Mouse (Mus musculus) olfactory bulb, adult 2 months (tissue): ENCODE results near the gene Adprhl2. TPM values are rescaled to one million over a fixed set of nuclear protein-coding genes. Genes with fewer than 3 reads are reported as not detected.

Experiments used
- H3K27ac ChIP-seq: fragments of 200-500 bp; 2 replicates; pipeline ENCODE4 v1.5.1; 2012; ENCODE audit warnings: low read depth, low read length; ENCODE audit not compliant: insufficient read depth
- H3K4me1 ChIP-seq: fragments of 200-500 bp; 2 replicates; pipeline ENCODE4 v1.6.1; 2012; ENCODE audit warnings: low read length; ENCODE audit not compliant: control insufficient read depth, insufficient read depth
- H3K4me3 ChIP-seq: fragments of 200-500 bp; 2 replicates; pipeline ENCODE4 v1.5.1; 2012; ENCODE audit warnings: mild to moderate bottlenecking, low read depth, low read length, moderate library complexity; ENCODE audit not compliant: insufficient read depth
- CTCF ChIP-seq: fragments of 200-500 bp; IDR thresholded peaks from 2 replicates; pipeline ENCODE4 v1.5.1; 2012; ENCODE audit warnings: low read depth, mild to moderate bottlenecking, low read length, moderate library complexity; ENCODE audit not compliant: insufficient read depth
- POLR2A ChIP-seq: fragments of 200-500 bp; IDR thresholded peaks from 2 replicates; pipeline ENCODE4 v1.6.1; 2012; ENCODE audit warnings: mild to moderate bottlenecking, low read depth, low read length, moderate library complexity; ENCODE audit not compliant: insufficient read depth
- WGBS: fragments of 180-500 bp; shearing (Covaris S2); methylation state at CpG from one replicate; pipeline ENCODE4 v1.1.7; 2018; 5-methylcytosine and 5-hydroxymethylcytosine counted together
- polyA plus RNA-seq: library from polyadenylated mRNA; stranded (reverse); fragments of >200 nt; gene quantifications from 2 replicates; pipeline ENCODE4 v1.2.4, GENCODE M21; 2012; ENCODE audit warnings: low replicate concordance; ENCODE audit not compliant: missing spikeins, insufficient read depth, insufficient read length

The Adprhl2 gene
- not detected in 2 replicates for polyA plus RNA-seq

DNA sequence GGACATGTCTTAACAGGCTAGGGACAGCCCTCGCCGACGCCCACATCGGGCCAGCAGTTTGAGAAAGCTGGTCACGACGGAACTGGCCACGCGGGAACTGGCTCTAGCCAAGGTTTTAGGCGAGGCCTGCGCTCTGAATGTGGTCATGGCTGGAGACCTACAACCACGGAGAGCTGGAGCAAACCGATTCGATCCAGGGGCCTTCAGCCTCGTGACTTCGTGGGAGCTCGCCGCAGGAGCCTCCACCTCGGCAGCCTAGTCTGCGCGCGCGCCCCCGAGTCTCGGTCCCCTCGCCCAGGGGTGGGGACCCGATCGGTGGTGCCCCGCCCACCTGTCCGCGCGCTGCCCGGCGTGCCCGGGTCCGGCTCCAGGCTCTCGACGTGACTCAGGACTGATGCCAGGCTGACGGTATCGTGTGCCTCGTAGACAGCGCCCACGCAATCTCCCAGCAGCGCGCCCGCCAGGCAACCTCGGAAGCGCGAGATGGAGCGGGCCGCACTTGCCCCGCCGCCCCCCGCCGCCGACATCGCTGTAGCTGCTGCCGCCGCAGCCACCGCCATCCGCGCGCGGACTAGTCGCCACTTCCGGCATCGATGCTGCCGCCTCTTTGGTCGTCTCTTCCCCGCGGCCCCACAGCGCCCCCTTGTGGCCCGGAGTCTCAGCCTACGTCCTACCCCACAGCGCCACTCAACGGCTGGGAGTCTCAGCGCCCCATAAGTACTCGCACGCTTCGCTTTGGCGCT, at the start of gene Adprhl2:
Gene Adprhl2 (minus strand): TSS at position 593 of the 743 bp plus-strand sequence.
- Histone ChIP-seq H3K27ac (peak within 1 kb of the TSS; percentile 5; the same call in 1 of the 2 replicates), H3K4me1 (peaks cover 13% of the 10 kb centered on the region; the same call in 1 of the 2 replicates), H3K4me3 (peak within 1 kb of the TSS; percentile 74)
- TF ChIP-seq CTCF (peak; percentile 100), POLR2A (peak; percentile 45)
- WGBS = under 1% methylated on average over 80 of the region's 80 CpGs

DNA sequence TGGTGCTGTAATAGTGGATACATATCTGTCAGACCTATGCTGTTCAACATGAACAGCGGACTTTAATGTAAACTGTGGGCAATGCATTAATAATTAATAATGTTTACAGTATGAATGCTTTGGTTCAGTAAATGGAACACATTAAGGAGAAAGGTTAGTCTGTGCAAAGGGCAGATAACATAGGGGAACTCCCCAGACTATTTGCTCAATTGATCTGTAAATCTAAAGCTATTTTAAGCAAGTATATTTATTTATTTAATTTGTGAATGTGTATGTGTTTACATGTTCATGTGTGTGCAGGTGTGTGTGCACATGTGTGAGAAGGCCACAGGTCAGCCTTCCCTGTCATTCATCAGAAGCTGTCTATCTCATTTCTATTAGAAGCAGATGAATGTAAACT, 38.6 kb upstream of the Adprhl2 start:
- Histone ChIP-seq H3K4me3 (no peak overlapping the region), H3K4me1 (no peaks in the 10 kb centered on the region), H3K27ac (no peak overlapping the region)
- WGBS = 96% methylated on average over 1 of the region's 1 CpGs
- TF ChIP-seq POLR2A (no peak), CTCF (no peak)

DNA sequence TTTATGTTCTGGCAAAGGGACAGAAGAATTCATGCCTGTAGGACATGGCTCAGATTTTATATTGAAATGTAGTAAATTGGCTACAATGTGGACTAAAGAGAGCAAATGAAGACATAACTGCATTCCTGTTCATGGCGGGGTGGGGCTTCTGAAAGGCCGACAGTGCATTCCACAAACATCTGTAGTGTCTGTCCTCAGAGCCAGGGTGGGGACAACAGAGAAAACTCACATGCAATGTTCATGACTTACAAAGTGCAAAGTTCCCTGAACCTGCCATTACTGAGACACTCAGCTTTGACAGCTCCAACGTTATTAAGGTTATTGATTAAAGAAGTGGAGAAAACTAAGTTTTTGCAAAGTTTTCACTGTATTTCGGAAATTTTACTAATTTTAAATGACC, 21.9 kb upstream of the Adprhl2 start:
- TF ChIP-seq POLR2A = no peak
- TF ChIP-seq CTCF = no peak
- Histone ChIP-seq H3K4me1 (no peaks in the 10 kb centered on the region), H3K27ac (no peak overlapping the region), H3K4me3 (no peak overlapping the region)
- WGBS = 81% methylated on average over 4 of the region's 4 CpGs

DNA sequence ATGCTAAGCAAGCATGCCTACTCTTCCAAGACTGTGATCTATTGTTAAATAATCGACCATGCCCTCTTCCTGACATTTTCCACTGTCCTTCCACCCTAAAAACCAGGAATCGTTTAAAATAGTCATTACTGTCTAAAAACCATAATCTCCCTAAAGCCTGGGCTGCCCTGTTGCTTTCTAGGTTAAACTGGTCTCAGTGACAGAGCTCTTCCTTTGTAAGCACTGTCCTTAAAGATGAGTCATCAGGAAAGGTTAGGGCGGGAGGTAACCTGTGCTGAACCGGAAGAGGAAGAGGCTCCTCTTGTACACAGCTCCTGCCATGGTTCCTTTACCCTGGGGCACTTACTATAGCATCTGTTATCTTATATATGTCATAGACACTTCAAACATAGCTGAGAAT, 18.0 kb upstream of the Adprhl2 start:
- WGBS = 53% methylated on average over 4 of the region's 4 CpGs
- TF ChIP-seq CTCF (no peak), POLR2A (no peak)

DNA sequence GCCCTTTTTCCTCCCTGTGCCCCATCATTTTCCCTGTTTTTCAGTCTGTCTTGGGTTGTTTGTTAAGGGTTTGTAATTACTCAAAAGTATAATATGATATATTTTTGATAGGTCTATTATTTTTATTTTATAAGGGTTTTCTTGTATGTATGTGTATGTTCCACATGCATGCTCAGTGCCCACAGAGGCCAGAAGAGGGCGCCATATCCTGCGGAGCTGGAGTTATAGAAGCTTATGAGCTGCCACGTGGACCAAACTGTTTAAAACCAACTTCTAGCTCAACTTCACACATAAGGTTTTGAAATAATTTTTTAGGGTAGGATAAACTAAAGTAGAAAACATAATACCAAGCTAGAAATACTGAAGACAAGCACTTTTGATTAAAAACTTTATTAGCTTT, 10.9 kb upstream of the Adprhl2 start:
- WGBS = 55% methylated on average over 3 of the region's 3 CpGs
- Histone ChIP-seq H3K27ac (no peak overlapping the region), H3K4me1 (no peaks in the 10 kb centered on the region), H3K4me3 (no peak overlapping the region)
- no peak for TF ChIP-seq POLR2A
- no peak for TF ChIP-seq CTCF

More for the DNA sequence above, 18.0 kb upstream of the Adprhl2 start:
- Histone ChIP-seq H3K4me3 (no peak overlapping the region), H3K4me1 (no peaks in the 10 kb centered on the region), H3K27ac (no peak overlapping the region)

DNA sequence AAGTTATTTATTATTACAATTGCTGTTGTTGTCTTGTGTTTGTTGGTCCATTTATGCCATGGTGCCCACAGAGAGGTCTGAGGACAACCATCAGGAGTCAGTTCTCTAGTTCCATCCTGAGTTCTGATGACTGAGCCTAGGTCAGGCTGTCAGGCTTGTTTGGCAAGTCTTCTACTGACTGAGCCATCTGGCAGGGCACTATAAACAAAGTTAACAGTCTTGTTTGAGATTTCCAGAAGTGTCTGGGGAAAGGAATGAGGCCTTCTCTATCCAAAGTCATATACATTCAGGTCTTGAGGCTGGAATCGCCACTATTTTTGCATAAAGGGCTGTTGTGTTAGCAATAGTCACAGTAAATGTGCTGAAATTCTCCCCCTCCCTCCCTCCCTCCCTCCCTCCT, 10.2 kb upstream of the Adprhl2 start:
- Histone ChIP-seq H3K4me1 (no peaks in the 10 kb centered on the region), H3K27ac (no peak overlapping the region), H3K4me3 (no peak overlapping the region)
- no peak for TF ChIP-seq POLR2A
- TF ChIP-seq CTCF = no peak
- 70% methylated on average over 1 of the region's 1 CpGs for WGBS

DNA sequence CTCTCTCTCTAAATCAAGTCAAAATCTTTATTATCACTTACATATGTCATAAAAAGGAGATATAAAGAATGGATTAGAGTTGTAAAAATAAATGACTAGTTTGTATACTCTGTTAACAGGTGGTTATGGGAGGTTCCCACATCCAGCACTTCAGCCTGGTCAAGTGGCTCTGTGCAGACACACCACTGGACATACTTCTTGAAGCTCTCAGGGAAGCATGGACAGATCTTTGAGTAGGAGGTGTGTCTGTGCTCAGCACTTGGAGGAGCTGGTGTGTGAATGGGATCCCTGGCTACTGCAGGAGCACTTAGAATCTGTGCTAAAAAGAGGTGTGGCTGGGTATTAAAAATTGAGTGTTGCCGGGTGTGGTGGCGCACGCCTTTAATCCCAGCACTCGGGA, 8.8 kb upstream of the Adprhl2 start:
- H3K27ac ChIP-seq = no peak overlapping the region
- H3K4me3 ChIP-seq = no peak overlapping the region
- WGBS = 94% methylated on average over 4 of the region's 4 CpGs
- peaks cover 3% of the 10 kb centered on the region; the same call in 1 of the 2 replicates for H3K4me1 ChIP-seq
- TF ChIP-seq POLR2A = no peak
- no peak for TF ChIP-seq CTCF

DNA sequence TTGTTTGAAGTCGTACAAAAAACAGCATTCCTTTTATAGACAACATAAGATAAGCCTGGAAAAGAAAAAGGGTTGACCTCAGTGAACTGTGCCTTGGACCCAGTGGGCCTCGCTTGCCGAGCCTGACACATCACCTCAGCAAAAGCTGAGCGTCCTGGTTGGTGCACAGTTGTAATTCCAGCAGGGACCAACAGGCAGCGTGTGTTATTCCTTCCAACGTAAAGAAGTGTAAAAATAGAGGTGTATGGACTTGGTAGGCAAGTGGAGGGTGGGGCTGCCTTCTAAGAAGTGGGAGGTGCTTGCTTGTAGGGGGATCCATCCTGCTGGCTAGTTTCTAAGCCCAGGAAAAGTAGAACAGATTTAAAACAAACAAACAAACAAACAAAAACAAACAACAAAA, 4.5 kb upstream of the Adprhl2 start:
- H3K4me3 ChIP-seq = no peak overlapping the region
- peaks cover 13% of the 10 kb centered on the region; the same call in 1 of the 2 replicates for H3K4me1 ChIP-seq
- 44% methylated on average over 6 of the region's 6 CpGs for WGBS
- TF ChIP-seq CTCF = no peak
- no peak for TF ChIP-seq POLR2A
- H3K27ac ChIP-seq = no peak overlapping the region

DNA sequence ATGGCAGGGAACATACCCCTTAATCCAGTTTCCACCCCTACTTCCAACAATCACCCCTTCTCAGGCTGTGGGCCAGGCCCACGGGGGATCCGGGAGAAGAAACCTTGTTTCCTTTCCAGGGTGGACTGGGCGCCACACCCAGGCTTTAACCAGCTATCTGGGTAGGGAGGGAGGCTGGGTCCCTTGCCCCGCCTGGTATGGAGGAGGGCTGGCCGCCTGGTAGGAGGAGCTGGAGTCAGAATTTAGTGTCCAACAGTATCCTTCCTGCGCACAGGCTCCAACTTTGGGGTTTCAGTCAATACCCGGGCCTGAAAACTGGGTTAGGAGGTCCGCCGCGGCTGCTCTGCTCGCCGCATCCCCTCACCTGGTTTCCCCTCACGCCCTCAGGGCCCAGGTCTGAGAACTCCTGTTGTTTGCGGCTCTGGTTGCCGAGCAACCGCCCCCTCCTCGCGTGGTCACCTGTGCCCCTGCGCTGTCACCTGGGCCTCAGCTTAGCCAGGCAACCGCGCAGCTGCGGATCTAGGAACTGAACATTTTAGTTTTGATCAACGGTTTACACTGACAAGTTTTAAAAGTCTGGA, 3.9 kb upstream of the Adprhl2 start, which contains the start of gene Tekt2:
Gene Tekt2 (minus strand): TSS at position 408 of the 581 bp plus-strand sequence.
- WGBS = 32% methylated on average over 23 of the region's 23 CpGs
- Histone ChIP-seq H3K4me3 (no peak within 1 kb of the TSS), H3K4me1 (peaks cover 13% of the 10 kb centered on the region; the same call in 1 of the 2 replicates), H3K27ac (no peak within 1 kb of the TSS)
- TF ChIP-seq POLR2A (no peak), CTCF (no peak)
